Mouse (Mus musculus) Muller cell, postnatal 12 days (primary cell): ENCODE data around the gene Chadl.
A peak's percentile ranks its signal among the peaks of the same experiment; 100 is the strongest.

ENCODE experiments used
- DNase-seq: peaks from one replicate; pipeline ENCODE4 v3.0.0-alpha.2; 2015; ENCODE audit errors: inconsistent ontology term

The Chadl gene

GRCm38 (mm10) chr15:81700601-81701000 lies 3.5 kb upstream of the Chadl start:
- no peak for DNase-seq

GRCm38 (mm10) chr15:81700161-81700560 lies 3.1 kb upstream of the Chadl start:
- DNase-seq = no peak

DNA sequence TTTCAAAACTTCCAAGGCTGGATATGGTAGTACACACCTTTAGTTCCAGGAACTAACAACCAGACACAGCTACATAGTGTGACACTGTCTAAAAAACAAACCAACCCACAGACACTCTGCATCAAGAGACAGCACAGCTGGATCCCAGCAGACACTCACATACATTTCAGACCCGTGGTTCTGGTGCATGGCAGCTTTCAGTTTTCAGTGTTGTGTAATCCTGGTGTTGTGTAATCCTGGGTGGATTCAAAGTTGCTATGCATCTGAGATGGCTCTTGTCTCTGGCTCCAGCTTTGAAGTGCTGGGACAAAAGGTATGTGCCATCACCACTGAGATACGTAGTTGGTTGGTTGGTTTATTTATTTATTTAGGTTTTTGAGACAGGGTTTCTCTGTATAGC lies 1.4 kb upstream of the Chadl start:
- no peak for DNase-seq

GRCm38 (mm10) chr15:81697847-81698246 lies 760 bp upstream of the Chadl start:
- no peak for DNase-seq

- DNase-seq = no peak
Observed at GRCm38 (mm10) chr15:81694891-81695290, 2.2 kb downstream of the Chadl start.

- peak; percentile 87 for DNase-seq
Observed at GRCm38 (mm10) chr15:81693967-81694881, 2.9 kb downstream of the Chadl start.

- DNase-seq = no peak
Observed at GRCm38 (mm10) chr15:81693366-81693966, 3.6 kb downstream of the Chadl start.

DNA sequence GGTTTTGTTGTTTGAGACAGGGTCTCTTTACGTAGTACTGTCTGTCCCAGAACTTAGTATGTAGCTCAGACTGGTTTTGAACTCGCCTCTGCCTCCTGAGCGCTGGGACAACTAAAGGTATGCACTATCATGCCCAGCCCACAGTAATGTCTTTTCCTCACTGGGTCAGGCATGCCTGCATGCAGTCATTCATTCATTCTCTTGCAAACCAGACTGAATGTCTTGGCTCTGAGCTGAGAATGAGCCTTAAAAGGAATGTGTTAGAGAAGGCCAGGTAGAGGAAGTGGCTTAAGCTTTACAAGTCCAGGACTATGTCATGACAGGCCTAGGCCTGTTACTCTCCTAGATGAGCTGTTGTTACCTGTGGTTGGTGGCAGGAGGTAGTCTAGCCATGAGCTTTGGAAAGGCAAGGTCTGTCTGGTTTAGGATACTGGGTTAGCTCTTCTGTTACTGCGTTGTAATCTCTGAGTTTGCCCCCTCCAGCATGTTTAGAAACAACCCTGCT lies 16.7 kb downstream of the Chadl start:
- DNase-seq = no peak

DNA sequence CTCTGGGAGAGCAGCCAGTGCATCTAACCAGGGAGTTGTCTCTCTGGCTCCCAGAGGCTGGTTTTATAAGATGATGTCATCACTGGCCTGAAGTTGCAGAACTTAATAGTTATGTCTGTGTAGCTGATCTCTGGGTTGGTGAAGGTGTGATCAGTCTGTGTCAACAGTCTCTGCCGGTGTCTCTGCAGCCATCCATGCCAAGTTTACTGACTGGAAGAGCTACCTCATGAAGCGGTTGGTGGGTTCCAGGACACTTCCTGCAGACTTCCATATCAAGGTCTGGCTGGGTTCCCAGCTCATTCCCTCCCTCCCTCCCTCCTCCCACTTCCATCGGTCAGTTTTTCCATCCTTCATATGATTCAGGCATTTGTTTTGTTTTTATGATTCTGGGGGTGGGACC lies 20.4 kb downstream of the Chadl start:
- no peak for DNase-seq

DNA sequence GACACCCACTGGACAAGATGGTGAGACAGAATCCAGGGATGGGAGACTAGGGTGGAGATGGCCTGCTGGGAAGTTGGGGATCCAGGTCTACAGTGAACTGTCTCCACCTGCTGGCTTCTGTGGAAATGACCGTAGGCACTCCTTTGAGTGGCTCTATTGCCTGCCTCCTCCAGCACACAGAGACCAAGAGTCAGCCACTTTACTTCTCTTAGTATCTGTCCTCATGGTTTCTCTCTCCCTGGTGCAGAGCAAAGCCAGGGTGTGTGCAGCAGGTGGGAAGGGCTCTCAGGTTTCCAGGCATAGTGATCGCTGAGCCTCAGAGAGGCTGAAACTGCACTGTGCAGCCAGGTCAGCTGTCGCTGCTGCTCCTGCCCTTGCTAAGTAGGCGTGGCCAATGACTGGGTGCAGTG lies 26.9 kb downstream of the Chadl start:
- peak; percentile 43 for DNase-seq

DNA sequence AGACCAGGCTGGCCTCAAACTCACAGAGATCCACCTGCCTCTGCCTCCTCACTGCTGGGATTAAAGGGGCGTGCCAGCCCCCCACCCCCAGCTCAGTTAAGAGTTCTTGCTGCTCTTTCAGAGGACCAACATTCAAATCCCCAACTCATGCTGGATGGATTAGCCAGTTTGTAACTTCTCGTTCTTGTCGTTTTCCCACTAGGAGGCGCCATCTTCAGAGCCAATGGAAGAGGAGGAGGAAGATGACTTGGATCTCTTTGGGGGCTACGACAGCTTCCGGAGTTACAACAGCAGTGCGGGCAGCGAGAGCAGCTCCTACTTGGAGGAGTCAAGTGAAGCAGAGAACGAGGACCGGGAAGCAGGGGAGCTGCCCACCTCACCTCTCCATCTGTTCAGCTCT lies 30.1 kb downstream of the Chadl start:
- no peak for DNase-seq

- DNase-seq = peak; percentile 94
Observed at GRCm38 (mm10) chr15:81663697-81664561, 33.2 kb downstream of the Chadl start, which contains the start of gene L3mbtl2. Gene L3mbtl2 (plus strand): TSS chr15:81663889.

GRCm38 (mm10) chr15:81663281-81663680 lies 33.8 kb downstream of the Chadl start:
- DNase-seq = no peak

DNA sequence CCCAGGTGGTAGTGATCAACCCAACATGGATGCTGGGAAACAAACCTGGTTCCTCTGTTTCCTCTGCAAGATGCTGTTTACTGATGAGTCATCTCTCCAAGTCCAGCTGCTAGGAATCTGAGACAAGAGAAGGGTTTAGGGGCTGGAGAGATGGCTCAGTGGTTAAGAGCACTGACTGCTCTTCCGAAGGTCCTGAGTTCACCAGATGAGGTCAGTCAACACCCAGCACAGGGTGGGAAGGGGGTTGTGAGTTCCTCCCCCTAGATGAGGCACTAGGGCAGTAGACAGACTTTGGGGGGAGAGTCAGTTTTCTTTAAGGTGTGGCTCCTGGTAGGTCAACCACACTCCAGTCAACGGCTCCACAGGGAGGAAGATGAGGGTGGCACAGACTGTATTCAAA lies 35.4 kb downstream of the Chadl start:
- no peak for DNase-seq

DNA sequence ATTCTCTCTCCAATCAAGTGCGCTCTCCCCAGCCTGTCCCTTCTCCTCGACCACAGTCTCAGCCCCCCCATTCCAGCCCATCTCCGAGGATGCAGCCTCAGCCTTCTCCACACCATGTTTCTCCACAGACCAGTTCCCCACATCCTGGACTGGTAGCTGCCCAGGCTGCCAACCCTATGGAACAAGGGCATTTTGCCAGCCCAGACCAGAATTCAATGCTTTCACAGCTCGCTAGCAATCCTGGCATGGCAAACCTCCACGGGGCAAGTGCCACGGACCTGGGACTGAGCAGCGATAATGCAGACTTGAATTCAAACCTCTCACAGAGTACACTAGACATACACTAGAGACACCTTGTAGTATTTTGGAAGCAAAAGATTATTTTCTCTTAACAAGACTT lies 46.5 kb downstream of the Chadl start:
- DNase-seq = no peak

- DNase-seq = no peak
Observed at GRCm38 (mm10) chr15:81649516-81650455, 47.3 kb downstream of the Chadl start.
